Mouse (Mus musculus) kidney, adult 9 months (tissue): ENCODE measurements at regions not wholly inside any gene's neighbourhood (a gene's known extent, or its start where the extent isn't known, plus 50 kb on each side); places are given as distances from the start of the nearest gene placed in this dataset.
A peak's percentile ranks its signal among the peaks of the same experiment; 100 is the strongest.

Experiments
- DNase-seq: peaks from one replicate; pipeline ENCODE4 v3.0.0; 2022

- DNase-seq = no peak
Observed at GRCm38 (mm10) chr3:63638572-63638971, 154.9 kb upstream of the Gm34302 start.

- DNase-seq = no peak
Observed at GRCm38 (mm10) chr3:63637913-63638312, 154.2 kb upstream of the Gm34302 start.

GRCm38 (mm10) chr3:63627724-63628123, 144.0 kb upstream of the Gm34302 start:
- DNase-seq = no peak

GRCm38 (mm10) chr3:63616127-63616526, 132.4 kb upstream of the Gm34302 start:
- no peak for DNase-seq

- no peak for DNase-seq
Observed at GRCm38 (mm10) chr3:63613652-63614051, 130.0 kb upstream of the Gm34302 start.

- no peak for DNase-seq
Observed at GRCm38 (mm10) chr3:63612767-63613363, 129.2 kb upstream of the Gm34302 start.

- DNase-seq = no peak
Observed at GRCm38 (mm10) chr3:63610113-63610919, 126.6 kb upstream of the Gm34302 start.

- peak; percentile 26 for DNase-seq
Observed at GRCm38 (mm10) chr3:63609454-63610112, 125.9 kb upstream of the Gm34302 start.

- no peak for DNase-seq
Observed at GRCm38 (mm10) chr3:63582717-63583696, 99.3 kb upstream of the Gm34302 start.

GRCm38 (mm10) chr3:63582180-63582579, 98.5 kb upstream of the Gm34302 start:
- no peak for DNase-seq

- DNase-seq = peak; percentile 74
Observed at GRCm38 (mm10) chr3:63570607-63571353, 87.1 kb upstream of the Gm34302 start.

GRCm38 (mm10) chr3:63570082-63570481, 86.4 kb upstream of the Gm34302 start:
- DNase-seq = no peak

GRCm38 (mm10) chr3:63569004-63569596, 85.4 kb upstream of the Gm34302 start:
- DNase-seq = no peak

GRCm38 (mm10) chr3:63567726-63568125, 84.0 kb upstream of the Gm34302 start:
- DNase-seq = peak; percentile 59

GRCm38 (mm10) chr3:63563057-63563456, 79.4 kb upstream of the Gm34302 start:
- DNase-seq = no peak

GRCm38 (mm10) chr3:63562532-63562931, 78.9 kb upstream of the Gm34302 start:
- DNase-seq = no peak

GRCm38 (mm10) chr3:63560745-63561151, 77.1 kb upstream of the Gm34302 start:
- peak; percentile 91 for DNase-seq

- no peak for DNase-seq
Observed at GRCm38 (mm10) chr3:63556741-63557140, 73.1 kb upstream of the Gm34302 start.

- peak; percentile 67 for DNase-seq
Observed at GRCm38 (mm10) chr3:63554872-63555271, 71.2 kb upstream of the Gm34302 start.

GRCm38 (mm10) chr3:63553426-63553825, 69.7 kb upstream of the Gm34302 start:
- DNase-seq = peak; percentile 64

GRCm38 (mm10) chr3:63551661-63552060, 68.0 kb upstream of the Gm34302 start:
- DNase-seq = no peak
